Comparison of ENCODE assay signal across 8 mouse cellular contexts in genomic region chr7:4471179-4471555, GRCm38 (mm10). TPM values are rescaled to one million over a fixed set of nuclear protein-coding genes. Genes with fewer than 3 reads are reported as not detected.
DNase-seq lines count a peak whose midpoint lies in the region; ATAC-seq and TF ChIP-seq lines count a peak whose summit lies in the region.

No protein-coding gene starts in this region.

- H3K27me3 ChIP-seq in thymus, adult 2 months (ENCODE audit: control insufficient read depth, insufficient read depth, low read length): no peaks in the 10 kb centered on the region; the same call in 1 of the 2 replicates
- peaks cover 56% of the 10 kb centered on the region for H3K27me3 ChIP-seq in heart, embryonic 12.5 days (replicated peaks)
- peaks cover 63% of the 10 kb centered on the region for H3K27me3 ChIP-seq in kidney, embryonic 15.5 days
- peaks cover 40% of the 10 kb centered on the region for H3K27me3 ChIP-seq in limb, embryonic 14.5 days (ENCODE audit: control insufficient read depth, insufficient read depth, low read length)
- peaks cover 42% of the 10 kb centered on the region for H3K27me3 ChIP-seq in midbrain, embryonic 15.5 days (replicated peaks)
- H3K27me3 ChIP-seq in stomach, embryonic 14.5 days (ENCODE audit: control insufficient read depth, insufficient read depth, low read length): peaks cover 9% of the 10 kb centered on the region

- TF ChIP-seq POLR2A in thymus, adult 2 months (IDR thresholded peaks at IDR 0.05; ENCODE audit: control insufficient read depth, extremely low read depth, insufficient read depth, low read length, poor library complexity): no peak
- no peak for TF ChIP-seq POLR2A in limb, embryonic 14.5 days (IDR thresholded peaks at IDR 0.05; ENCODE audit: borderline replicate concordance, extremely low read depth, insufficient read depth, insufficient read length)

- peak; percentile 32 for DNase-seq in thymus, adult 2 months
- DNase-seq in thymus, postnatal 0 days (ENCODE audit: low spot score): no peak
- peak; percentile 44 for DNase-seq in fibroblast of lung, adult 2 months (ENCODE audit: low read depth)
- peak; percentile 81 for DNase-seq in limb, embryonic 14.5 days (ENCODE audit: low spot score)

- H3K9ac ChIP-seq in heart, embryonic 12.5 days: peak overlapping the region; percentile 38; the same call in 1 of the 2 replicates
- peak overlapping the region; percentile 39; the same call in 1 of the 2 replicates for H3K9ac ChIP-seq in kidney, embryonic 15.5 days
- peak overlapping the region; percentile 39; the same call in 1 of the 2 replicates for H3K9ac ChIP-seq in limb, embryonic 14.5 days (ENCODE audit: low read depth, low read length, severe bottlenecking)
- H3K9ac ChIP-seq in midbrain, embryonic 15.5 days: peak overlapping the region; percentile 41
- H3K9ac ChIP-seq in stomach, embryonic 14.5 days (replicated peaks; ENCODE audit: low read depth, low read length): no peak overlapping the region

- no peak overlapping the region for H3K4me3 ChIP-seq in thymus, adult 2 months (ENCODE audit: control insufficient read depth, insufficient read depth, low read length)
- peak overlapping the region; percentile 44 for H3K4me3 ChIP-seq in heart, embryonic 12.5 days
- peak overlapping the region; percentile 45 for H3K4me3 ChIP-seq in kidney, embryonic 15.5 days (replicated peaks)
- peak overlapping the region; percentile 39 for H3K4me3 ChIP-seq in limb, embryonic 14.5 days (replicated peaks; ENCODE audit: low read length)
- H3K4me3 ChIP-seq in midbrain, embryonic 15.5 days: peak overlapping the region; percentile 48
- H3K4me3 ChIP-seq in stomach, embryonic 14.5 days (ENCODE audit: low read depth, low read length): peak overlapping the region; percentile 32

- no peaks in the 10 kb centered on the region; the same call in 1 of the 2 replicates for H3K4me1 ChIP-seq in thymus, adult 2 months (replicated peaks; ENCODE audit: control insufficient read depth, insufficient read depth, low read length)
- 0 out of 2 replicates have a peak, but pooled peaks cover 7% of the 10 kb centered on the region for H3K4me1 ChIP-seq in heart, embryonic 12.5 days (replicated peaks)
- peaks cover 17% of the 10 kb centered on the region for H3K4me1 ChIP-seq in kidney, embryonic 15.5 days
- H3K4me1 ChIP-seq in limb, embryonic 14.5 days (ENCODE audit: control insufficient read depth, insufficient read depth, low read length): peaks cover 6% of the 10 kb centered on the region; the same call in 1 of the 2 replicates
- peaks cover 14% of the 10 kb centered on the region for H3K4me1 ChIP-seq in midbrain, embryonic 15.5 days
- no peaks in the 10 kb centered on the region; the same call in 1 of the 2 replicates for H3K4me1 ChIP-seq in stomach, embryonic 14.5 days (ENCODE audit: control insufficient read depth, insufficient read depth, low read length)

- no peak for TF ChIP-seq CTCF in thymus, adult 2 months (IDR thresholded peaks at IDR 0.05; ENCODE audit: borderline replicate concordance, control insufficient read depth, extremely low read depth, insufficient read depth, low read length, poor library complexity)

- H3K9me3 ChIP-seq in heart, embryonic 12.5 days (replicated peaks): no peaks in the 10 kb centered on the region
- H3K9me3 ChIP-seq in kidney, embryonic 15.5 days (replicated peaks): no peaks in the 10 kb centered on the region
- no peaks in the 10 kb centered on the region for H3K9me3 ChIP-seq in limb, embryonic 14.5 days (ENCODE audit: control insufficient read depth, low read length)
- H3K9me3 ChIP-seq in midbrain, embryonic 15.5 days: no peaks in the 10 kb centered on the region
- no peaks in the 10 kb centered on the region for H3K9me3 ChIP-seq in stomach, embryonic 14.5 days (ENCODE audit: control insufficient read depth, low read depth, low read length)

- no peaks in the 10 kb centered on the region for H3K36me3 ChIP-seq in thymus, adult 2 months (ENCODE audit: control insufficient read depth, insufficient read depth, low read length)
- no peaks in the 10 kb centered on the region for H3K36me3 ChIP-seq in heart, embryonic 12.5 days
- H3K36me3 ChIP-seq in kidney, embryonic 15.5 days: no peaks in the 10 kb centered on the region
- H3K36me3 ChIP-seq in limb, embryonic 14.5 days (ENCODE audit: control insufficient read depth, insufficient read depth, low read length): no peaks in the 10 kb centered on the region
- H3K36me3 ChIP-seq in midbrain, embryonic 15.5 days (replicated peaks): no peaks in the 10 kb centered on the region
- no peaks in the 10 kb centered on the region for H3K36me3 ChIP-seq in stomach, embryonic 14.5 days (ENCODE audit: control insufficient read depth, insufficient read depth, low read length)

- ATAC-seq in heart, embryonic 12.5 days (ENCODE audit: insufficient number of reproducible peaks, low FRiP score): peak; percentile 81
- peak; percentile 82 for ATAC-seq in kidney, embryonic 15.5 days (replicated peaks; ENCODE audit: low FRiP score)
- peak; percentile 84 for ATAC-seq in limb, embryonic 14.5 days (ENCODE audit: low FRiP score, low read depth)
- peak; percentile 89 for ATAC-seq in midbrain, embryonic 15.5 days (replicated peaks)
- ATAC-seq in stomach, embryonic 14.5 days (ENCODE audit: insufficient number of reproducible peaks, insufficient read depth, low FRiP score, low read depth): peak; percentile 86

- peak overlapping the region; percentile 84 for H3K4me2 ChIP-seq in heart, embryonic 12.5 days
- H3K4me2 ChIP-seq in kidney, embryonic 15.5 days: peak overlapping the region; percentile 82
- H3K4me2 ChIP-seq in limb, embryonic 14.5 days (replicated peaks; ENCODE audit: low read depth, low read length, severe bottlenecking): peak overlapping the region; percentile 74
- peak overlapping the region; percentile 67 for H3K4me2 ChIP-seq in midbrain, embryonic 15.5 days
- H3K4me2 ChIP-seq in stomach, embryonic 14.5 days (replicated peaks; ENCODE audit: low read depth, low read length): peak overlapping the region; percentile 82

- H3K27ac ChIP-seq in thymus, adult 2 months (ENCODE audit: control insufficient read depth, insufficient read depth, low read length): no peak overlapping the region
- H3K27ac ChIP-seq in heart, embryonic 12.5 days (ENCODE audit: poor library complexity, severe bottlenecking): no peak overlapping the region
- no peak overlapping the region for H3K27ac ChIP-seq in kidney, embryonic 15.5 days
- H3K27ac ChIP-seq in limb, embryonic 14.5 days (replicated peaks; ENCODE audit: low read depth, low read length): no peak overlapping the region
- H3K27ac ChIP-seq in midbrain, embryonic 15.5 days: no peak overlapping the region
- H3K27ac ChIP-seq in stomach, embryonic 14.5 days (ENCODE audit: low read length): no peak overlapping the region

- 43% methylated on average over 24 of the region's 24 CpGs for WGBS in thymus, adult 2 months
- WGBS in heart, embryonic 12.5 days: 1% methylated on average over 24 of the region's 24 CpGs
- WGBS in kidney, embryonic 15.5 days: 1% methylated on average over 24 of the region's 24 CpGs
- WGBS in limb, embryonic 14.5 days: 1% methylated on average over 24 of the region's 24 CpGs
- 1% methylated on average over 24 of the region's 24 CpGs for WGBS in midbrain, embryonic 15.5 days
- WGBS in stomach, embryonic 14.5 days: under 1% methylated on average over 24 of the region's 24 CpGs

RNA-seq across cellular contexts. Expression of gene Eps8l1, which starts 10.7 kb away (rescaled TPM):
- 4.2 and 24.2 TPM in 2 replicates for polyA plus RNA-seq in thymus, adult 2 months (2012; rRNA removed)
- 0.79 and 5.9 TPM in 2 replicates for polyA plus RNA-seq in thymus, postnatal 0 days (2015; fragmentation: Nextera tagmentation; extraction: Ambion mirVana)
- polyA plus RNA-seq in heart, embryonic 12.5 days (2016; fragmentation: Nextera tagmentation; extraction: Ambion mirVana): 3.0 and 4.1 TPM in 2 replicates
- 8.9 and 9.0 TPM in 2 replicates for polyA plus RNA-seq in kidney, embryonic 15.5 days (2015; fragmentation: Nextera tagmentation; extraction: Ambion mirVana)
- polyA plus RNA-seq in limb, embryonic 14.5 days (2012; rRNA removed): 6.9 and 10.0 TPM in 2 replicates
- 1.9 and 6.5 TPM in 2 replicates for polyA plus RNA-seq in limb, embryonic 14.5 days (2014; fragmentation: Nextera tagmentation; extraction: Ambion mirVana)
- 13.1 and 13.2 TPM in 2 replicates for polyA plus RNA-seq in midbrain, embryonic 15.5 days (2015; fragmentation: Nextera tagmentation; extraction: Ambion mirVana)
- 5.0 and 7.9 TPM in 2 replicates for polyA plus RNA-seq in stomach, embryonic 14.5 days (2014; fragmentation: Nextera tagmentation; extraction: Ambion mirVana)

RNA-seq across cellular contexts. Expression of gene Rdh13, which starts 25.7 kb away (rescaled TPM):
- 9.1 and 10.8 TPM in 2 replicates for polyA plus RNA-seq in thymus, adult 2 months (2012; rRNA removed)
- 9.9 and 12.6 TPM in 2 replicates for polyA plus RNA-seq in thymus, postnatal 0 days (2015; fragmentation: Nextera tagmentation; extraction: Ambion mirVana)
- polyA plus RNA-seq in heart, embryonic 12.5 days (2016; fragmentation: Nextera tagmentation; extraction: Ambion mirVana): 27.5 and 27.6 TPM in 2 replicates
- 30.5 and 30.6 TPM in 2 replicates for polyA plus RNA-seq in kidney, embryonic 15.5 days (2015; fragmentation: Nextera tagmentation; extraction: Ambion mirVana)
- polyA plus RNA-seq in limb, embryonic 14.5 days (2012; rRNA removed): 21.2 and 23.5 TPM in 2 replicates
- 23.9 and 25.2 TPM in 2 replicates for polyA plus RNA-seq in limb, embryonic 14.5 days (2014; fragmentation: Nextera tagmentation; extraction: Ambion mirVana)
- 44.4 and 46.5 TPM in 2 replicates for polyA plus RNA-seq in midbrain, embryonic 15.5 days (2015; fragmentation: Nextera tagmentation; extraction: Ambion mirVana)
- 31.9 and 34.6 TPM in 2 replicates for polyA plus RNA-seq in stomach, embryonic 14.5 days (2014; fragmentation: Nextera tagmentation; extraction: Ambion mirVana)

RNA-seq across cellular contexts. Expression of gene Ppp1r12c, which starts 30.3 kb away (rescaled TPM):
- 136 and 162 TPM in 2 replicates for polyA plus RNA-seq in thymus, adult 2 months (2012; rRNA removed)
- 36.3 and 48.3 TPM in 2 replicates for polyA plus RNA-seq in thymus, postnatal 0 days (2015; fragmentation: Nextera tagmentation; extraction: Ambion mirVana)
- 50.2 and 53.9 TPM in 2 replicates for polyA plus RNA-seq in heart, embryonic 12.5 days (2016; fragmentation: Nextera tagmentation; extraction: Ambion mirVana)
- 38.2 and 43.9 TPM in 2 replicates for polyA plus RNA-seq in kidney, embryonic 15.5 days (2015; fragmentation: Nextera tagmentation; extraction: Ambion mirVana)
- polyA plus RNA-seq in limb, embryonic 14.5 days (2012; rRNA removed): 89.6 and 103 TPM in 2 replicates
- polyA plus RNA-seq in limb, embryonic 14.5 days (2014; fragmentation: Nextera tagmentation; extraction: Ambion mirVana): 59.1 and 68.6 TPM in 2 replicates
- polyA plus RNA-seq in midbrain, embryonic 15.5 days (2015; fragmentation: Nextera tagmentation; extraction: Ambion mirVana): 50.3 and 51.3 TPM in 2 replicates
- polyA plus RNA-seq in stomach, embryonic 14.5 days (2014; fragmentation: Nextera tagmentation; extraction: Ambion mirVana): 47.2 and 61.0 TPM in 2 replicates

RNA-seq across cellular contexts. Expression of gene Tnnt1, which starts 45.0 kb away (rescaled TPM):
- 1.8 TPM in 2 replicates for polyA plus RNA-seq in thymus, adult 2 months (2012; rRNA removed)
- 27.0 and 28.8 TPM in 2 replicates for polyA plus RNA-seq in thymus, postnatal 0 days (2015; fragmentation: Nextera tagmentation; extraction: Ambion mirVana)
- 543 and 550 TPM in 2 replicates for polyA plus RNA-seq in heart, embryonic 12.5 days (2016; fragmentation: Nextera tagmentation; extraction: Ambion mirVana)
- 37.2 and 48.6 TPM in 2 replicates for polyA plus RNA-seq in kidney, embryonic 15.5 days (2015; fragmentation: Nextera tagmentation; extraction: Ambion mirVana)
- 99.8 and 238 TPM in 2 replicates for polyA plus RNA-seq in limb, embryonic 14.5 days (2012; rRNA removed)
- 241 and 300 TPM in 2 replicates for polyA plus RNA-seq in limb, embryonic 14.5 days (2014; fragmentation: Nextera tagmentation; extraction: Ambion mirVana)
- 4.1 and 4.3 TPM in 2 replicates for polyA plus RNA-seq in midbrain, embryonic 15.5 days (2015; fragmentation: Nextera tagmentation; extraction: Ambion mirVana)
- 31.9 and 33.5 TPM in 2 replicates for polyA plus RNA-seq in stomach, embryonic 14.5 days (2014; fragmentation: Nextera tagmentation; extraction: Ambion mirVana)

RNA-seq across cellular contexts. Expression of gene Tnni3, which starts 52.9 kb away (rescaled TPM):
- 79.0 and 1,187 TPM in 2 replicates for polyA plus RNA-seq in thymus, adult 2 months (2012; rRNA removed)
- 2.5 and 3.0 TPM in 2 replicates for polyA plus RNA-seq in thymus, postnatal 0 days (2015; fragmentation: Nextera tagmentation; extraction: Ambion mirVana)
- polyA plus RNA-seq in heart, embryonic 12.5 days (2016; fragmentation: Nextera tagmentation; extraction: Ambion mirVana): 1,739 and 1,749 TPM in 2 replicates
- 6.6 and 6.9 TPM in 2 replicates for polyA plus RNA-seq in kidney, embryonic 15.5 days (2015; fragmentation: Nextera tagmentation; extraction: Ambion mirVana)
- 10.6 and 11.1 TPM in 2 replicates for polyA plus RNA-seq in limb, embryonic 14.5 days (2012; rRNA removed)
- polyA plus RNA-seq in limb, embryonic 14.5 days (2014; fragmentation: Nextera tagmentation; extraction: Ambion mirVana): 2.8 and 2.9 TPM in 2 replicates
- 1.4 and 3.5 TPM in 2 replicates for polyA plus RNA-seq in midbrain, embryonic 15.5 days (2015; fragmentation: Nextera tagmentation; extraction: Ambion mirVana)
- polyA plus RNA-seq in stomach, embryonic 14.5 days (2014; fragmentation: Nextera tagmentation; extraction: Ambion mirVana): 2.9 and 3.3 TPM in 2 replicates
